16 mouse cellular contexts compared by ENCODE assay signal in genomic region chr3:130978986-130979642, GRCm38 (mm10).
DNase-seq lines count a peak whose midpoint lies in the region; ATAC-seq lines count a peak whose summit lies in the region.
"Had no signal": no experiment of that assay in that cellular context is flagged by ENCODE, and none has a peak within 500 bp of the region (broad histone marks: within the 10 kb centered on the region; RNA-seq: fewer than 3 reads in every experiment).

No protein-coding gene starts in this region.

- H3K9ac ChIP-seq in heart, embryonic 14.5 days (ENCODE audit: low read length) = 0 out of 2 replicates have a peak overlapping the region, but pooled peaks have one; percentile 9
- H3K9ac ChIP-seq: liver, embryonic 15.5 days; midbrain, embryonic 13.5 days had no signal

- H3K4me2 ChIP-seq in heart, embryonic 14.5 days (ENCODE audit: low read length) = peak overlapping the region; percentile 45
- H3K4me2 ChIP-seq: liver, embryonic 15.5 days; midbrain, embryonic 13.5 days had no signal

- no peak for DNase-seq in heart, postnatal 4 days
- peak; percentile 3 for DNase-seq in lung, postnatal 36 days
- no peak for DNase-seq in lung, postnatal 25 days (ENCODE audit: low spot score)
- peak; percentile 60 for DNase-seq in thymus, postnatal 4 days
- no peak for DNase-seq in cerebellum, adult 11 months
- DNase-seq: cerebellum, postnatal 14 days; gastrocnemius, postnatal 10 days; kidney, adult 9 months; kidney, postnatal 36 days; layer of hippocampus, adult 9-11 months; retina, postnatal 1 day had no signal

- H3K9me3 ChIP-seq in heart, embryonic 14.5 days (ENCODE audit: control insufficient read depth, low read length) = no peaks in the 10 kb centered on the region
- H3K9me3 ChIP-seq: liver, embryonic 15.5 days; midbrain, embryonic 13.5 days had no signal

- peaks cover 14 to 23% of the 10 kb centered on the region in 2 experiments for H3K4me1 ChIP-seq in heart, embryonic 14.5 days (ENCODE audit: control insufficient read depth in 2 of 2, insufficient read depth in 2 of 2, low read length in 2 of 2)
- H3K4me1 ChIP-seq: liver, embryonic 15.5 days; midbrain, embryonic 13.5 days had no signal

- H3K27ac ChIP-seq in heart, embryonic 14.5 days (replicated peaks in 1 of 2; ENCODE audit: control insufficient read depth in 1 of 2, insufficient read depth in 1 of 2, low read depth in 2 of 2, low read length in 2 of 2) = no peak overlapping the region
- H3K27ac ChIP-seq: liver, embryonic 15.5 days; midbrain, embryonic 13.5 days had no signal

- no peaks in the 10 kb centered on the region for H3K36me3 ChIP-seq in heart, embryonic 14.5 days (ENCODE audit: control insufficient read depth, insufficient read depth, low read length)
- H3K36me3 ChIP-seq: G1E; liver, embryonic 15.5 days; midbrain, embryonic 13.5 days had no signal

- no peak overlapping the region for H3K4me3 ChIP-seq in heart, embryonic 14.5 days (ENCODE audit: control insufficient read depth in 1 of 2, insufficient read depth in 1 of 2, low read depth in 1 of 2, low read length in 2 of 2)
- H3K4me3 ChIP-seq: liver, embryonic 15.5 days; midbrain, embryonic 13.5 days had no signal

- WGBS in heart, embryonic 14.5 days = 44% methylated on average over 14 of the region's 14 CpGs

- no peaks in the 10 kb centered on the region for H3K27me3 ChIP-seq in heart, embryonic 14.5 days (ENCODE audit: control insufficient read depth, insufficient read depth, low read length)
- H3K27me3 ChIP-seq: liver, embryonic 15.5 days; midbrain, embryonic 13.5 days had no signal

- ATAC-seq in heart, embryonic 14.5 days (ENCODE audit: insufficient number of reproducible peaks, insufficient read depth, low FRiP score, low read depth) = no peak
- ATAC-seq in activated CD4-positive, CD25-positive, alpha-beta regulatory T cell, adult 4 months = peak; percentile 81
- ATAC-seq: midbrain, embryonic 13.5 days had no signal

Comparison
In these comparisons a context has a peak if more than half of its experiments do, and no peak if none do; other contexts are left out.
1. DNase-seq: peak in lung, postnatal 36 days (single experiment) and thymus, postnatal 4 days (single experiment); none in heart, postnatal 4 days (single experiment), lung, postnatal 25 days (single experiment) and cerebellum, adult 11 months (single experiment).